Mouse (Mus musculus): ENCODE measurements around the gene Cdc42ep1. TPM values are rescaled to one million over a fixed set of nuclear protein-coding genes. Genes with fewer than 3 reads are reported as not detected.
"Not testable (repeated sequence)": the region's sequence is repeated elsewhere in the genome, so short reads cannot be mapped to it uniquely, and the experiment has no call there.

The Cdc42ep1 gene
- total RNA-seq, 2 experiments from 2014 or later = not detected

DNA sequence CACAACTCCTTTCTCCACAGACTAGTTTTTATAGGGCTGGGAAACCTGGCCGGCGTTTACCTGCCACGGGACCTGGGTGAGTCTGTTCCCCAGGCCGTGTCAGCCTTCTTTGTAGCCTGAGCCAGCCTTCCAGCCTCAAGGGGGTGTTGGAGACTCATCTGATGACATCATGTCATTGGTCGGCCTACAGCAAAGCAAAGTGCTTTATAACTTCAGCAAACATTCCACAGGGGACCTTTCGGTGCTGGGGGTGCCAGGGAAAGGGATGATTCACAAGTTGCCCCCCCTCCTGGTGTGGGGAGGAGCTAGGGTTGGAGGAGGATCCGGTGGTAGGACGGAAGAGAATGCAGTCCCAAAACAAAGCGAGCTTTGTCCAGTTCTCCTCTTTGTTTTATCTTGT lies 2.4 kb downstream of the Cdc42ep1 start:
- no peak for ATAC-seq (replicated peaks; ENCODE audit: low FRiP score, low TSS enrichment, poor library complexity, severe bottlenecking)

DNA sequence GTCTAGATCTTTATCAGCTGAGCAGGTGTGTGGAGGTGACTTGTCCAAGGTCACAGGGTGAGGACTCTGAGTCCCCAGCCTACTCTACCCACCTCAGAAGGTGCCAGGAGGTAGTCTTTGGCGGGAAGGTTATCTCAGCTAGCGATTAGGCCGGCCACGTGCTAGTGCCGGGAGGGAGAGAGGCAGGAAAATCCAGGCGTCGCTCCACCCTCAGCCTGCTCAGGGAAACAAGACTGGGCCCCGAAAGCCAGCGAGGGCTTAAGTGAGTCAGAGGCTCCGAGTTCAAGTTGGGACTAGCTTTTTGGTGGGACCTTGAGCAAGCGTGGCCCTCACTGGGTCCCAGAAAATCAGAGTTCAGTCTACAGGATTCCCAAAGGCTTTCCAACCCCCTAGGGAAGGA lies 2.9 kb downstream of the Cdc42ep1 start:
- ATAC-seq (replicated peaks; ENCODE audit: low FRiP score, low TSS enrichment, poor library complexity, severe bottlenecking) = no peak

DNA sequence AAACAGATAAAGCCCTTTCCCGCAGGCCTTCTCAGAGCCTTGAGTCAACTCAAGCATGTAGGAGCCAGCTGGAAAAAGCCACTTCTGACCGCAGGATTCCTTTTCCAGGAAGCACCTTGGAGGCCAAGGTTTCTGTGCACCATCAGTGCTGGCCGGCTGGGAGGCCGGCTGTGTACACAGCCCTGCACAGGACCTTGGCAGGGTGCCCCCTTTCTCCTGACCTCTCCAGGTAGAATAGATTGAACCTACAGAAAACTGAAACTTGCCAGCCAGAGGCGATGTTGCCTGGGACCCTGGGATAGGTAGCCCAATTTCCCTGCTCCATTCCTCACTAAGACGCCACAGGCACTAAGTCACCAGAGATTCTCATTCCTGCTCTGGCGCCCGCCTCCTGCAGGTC lies 3.4 kb downstream of the Cdc42ep1 start:
- no peak for ATAC-seq (replicated peaks; ENCODE audit: low FRiP score, low TSS enrichment, poor library complexity, severe bottlenecking)

DNA sequence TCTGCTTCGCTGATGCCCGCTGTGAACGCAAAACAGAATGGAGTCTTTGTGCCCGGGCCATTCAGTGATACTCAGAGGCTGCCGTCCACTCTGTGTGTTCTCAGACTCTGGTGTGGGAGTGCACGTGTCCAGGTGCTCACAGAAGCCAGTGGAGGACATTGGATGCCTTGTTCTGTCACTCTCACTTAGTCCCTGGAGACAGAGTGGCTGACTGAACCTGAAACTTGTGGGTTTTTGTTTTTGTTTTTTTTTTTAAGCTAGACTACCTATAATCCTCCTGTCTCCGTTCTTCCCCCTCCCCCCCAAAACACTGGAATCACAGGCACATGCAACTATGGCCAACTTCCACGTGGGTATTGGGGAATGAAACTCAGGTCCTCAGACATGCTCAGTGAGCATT lies 3.9 kb downstream of the Cdc42ep1 start:
- ATAC-seq (replicated peaks; ENCODE audit: low FRiP score, low TSS enrichment, poor library complexity, severe bottlenecking) = no peak

DNA sequence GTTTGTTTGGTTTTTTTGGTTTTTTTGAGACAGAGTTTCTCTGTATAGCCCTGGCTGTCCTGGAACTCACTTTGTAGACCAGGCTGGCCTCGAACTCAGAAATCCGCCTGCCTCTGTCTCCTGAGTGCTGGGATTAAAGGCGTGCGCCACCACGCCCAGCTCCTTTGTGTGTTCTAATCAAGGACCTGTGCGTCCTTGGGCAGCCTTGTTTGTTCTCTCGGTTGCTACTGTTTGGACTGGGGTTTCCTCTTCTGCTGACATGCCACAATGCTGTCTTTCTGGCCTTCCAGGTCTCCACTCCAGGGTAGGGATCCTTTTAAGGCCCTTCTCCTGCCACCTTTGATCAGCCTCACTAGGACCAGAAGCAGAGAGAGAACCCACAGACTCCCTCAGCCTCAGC lies 4.4 kb downstream of the Cdc42ep1 start:
- not testable (repeated sequence) for ATAC-seq (replicated peaks; ENCODE audit: low FRiP score, low TSS enrichment, poor library complexity, severe bottlenecking)

DNA sequence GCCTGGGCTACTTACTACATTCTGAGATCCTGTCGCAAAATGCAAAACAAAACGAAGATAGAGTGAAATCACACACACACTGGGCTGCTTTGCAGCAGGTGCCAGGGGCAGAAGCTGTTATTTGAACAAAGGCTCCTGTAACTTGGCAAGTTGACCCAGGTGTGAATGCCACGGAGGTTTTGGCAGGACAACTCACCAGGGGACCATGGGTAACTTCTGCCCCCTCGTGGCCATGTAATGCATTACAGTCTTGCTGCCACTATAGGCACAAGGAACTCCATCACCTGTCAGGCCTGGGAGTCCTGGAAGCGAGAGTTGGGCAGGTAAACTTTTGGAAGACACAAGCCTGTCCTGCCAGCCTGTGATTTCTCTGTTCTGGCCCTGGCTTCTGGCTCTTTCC lies 6.0 kb downstream of the Cdc42ep1 start:
- ATAC-seq (replicated peaks; ENCODE audit: low FRiP score, low TSS enrichment, poor library complexity, severe bottlenecking) = 0 out of 2 replicates have a peak, but pooled peaks have one; percentile 34

DNA sequence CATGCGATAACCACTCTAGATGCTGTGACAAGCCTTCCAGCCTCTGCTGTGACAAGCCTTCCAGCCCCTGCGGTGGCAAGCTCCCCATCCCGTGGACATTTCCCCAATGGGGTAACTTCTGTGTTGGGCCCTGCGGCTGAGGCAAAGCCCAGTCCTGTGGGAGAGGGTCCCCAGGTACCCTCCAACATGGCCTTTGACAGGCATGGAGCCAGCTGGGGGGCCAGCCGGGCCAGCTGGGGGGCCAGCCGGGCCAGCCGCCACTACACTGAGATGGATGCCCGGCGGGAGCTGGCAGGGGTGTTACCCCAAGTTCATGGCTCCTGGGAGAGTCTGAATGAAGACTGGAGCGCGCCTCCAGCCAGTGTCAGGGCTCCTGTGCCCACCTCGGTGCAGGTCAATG lies 7.1 kb downstream of the Cdc42ep1 start:
- ATAC-seq (replicated peaks; ENCODE audit: low FRiP score, low TSS enrichment, poor library complexity, severe bottlenecking) = no peak

DNA sequence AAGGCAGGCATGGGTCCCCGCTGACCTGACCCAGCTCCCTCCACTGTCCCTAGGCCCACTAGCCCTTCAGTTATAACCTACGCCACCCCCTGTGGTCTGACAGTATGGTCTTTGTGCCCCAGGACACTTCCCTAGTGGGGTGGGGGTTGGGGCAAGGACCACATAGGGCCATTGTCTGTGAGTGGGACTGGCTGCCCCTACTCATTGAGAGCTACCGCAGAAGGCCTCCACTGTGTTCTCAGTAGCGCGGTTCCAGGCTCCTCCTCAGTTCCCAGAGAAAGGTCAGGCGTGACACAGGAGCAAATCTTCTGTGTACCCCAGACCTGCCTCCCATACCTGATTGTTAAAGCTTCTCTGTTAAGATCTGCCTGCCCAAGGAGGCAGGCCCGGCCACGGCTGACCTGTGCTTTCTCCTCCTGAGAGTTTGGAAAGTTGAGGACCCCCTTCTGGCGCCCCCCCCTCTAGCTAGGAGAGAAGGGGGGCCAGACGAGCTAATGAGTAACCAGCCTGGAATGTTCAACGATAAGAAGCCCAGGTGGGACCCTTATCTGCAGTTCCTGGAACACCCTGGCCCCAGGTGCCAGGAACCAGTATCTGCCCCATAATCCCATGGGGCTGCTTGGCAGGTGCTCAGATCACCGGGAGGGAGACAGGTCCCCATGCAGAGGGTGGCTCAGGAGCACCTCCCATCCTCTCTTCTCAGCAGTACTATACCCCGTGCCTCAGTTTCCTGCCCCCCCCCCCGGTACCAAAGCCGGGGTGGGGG lies 7.8 kb downstream of the Cdc42ep1 start:
- ATAC-seq (replicated peaks; ENCODE audit: low FRiP score, low TSS enrichment, poor library complexity, severe bottlenecking) = no peak

DNA sequence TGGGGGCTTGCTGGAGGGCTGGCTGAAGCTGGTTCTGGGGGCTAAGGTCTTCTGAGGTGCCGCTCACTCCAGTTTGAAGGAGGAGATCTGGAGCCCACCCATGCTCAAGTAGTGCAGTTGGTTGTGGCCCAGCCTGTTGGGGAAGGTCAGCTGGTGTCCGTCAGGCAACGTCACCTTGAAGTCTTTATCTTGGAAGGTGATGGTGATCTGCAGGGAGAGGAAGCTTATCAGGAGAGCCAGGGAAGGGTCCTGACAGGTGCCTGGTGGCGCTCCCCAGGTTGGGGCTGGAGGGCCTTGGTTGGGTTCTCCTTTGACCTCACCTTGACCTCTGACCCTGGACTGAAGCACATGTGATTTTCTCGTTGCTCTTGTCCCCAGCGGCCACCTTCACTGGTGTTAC lies 8.5 kb downstream of the Cdc42ep1 start:
- no peak for ATAC-seq (replicated peaks; ENCODE audit: low FRiP score, low TSS enrichment, poor library complexity, severe bottlenecking)

DNA sequence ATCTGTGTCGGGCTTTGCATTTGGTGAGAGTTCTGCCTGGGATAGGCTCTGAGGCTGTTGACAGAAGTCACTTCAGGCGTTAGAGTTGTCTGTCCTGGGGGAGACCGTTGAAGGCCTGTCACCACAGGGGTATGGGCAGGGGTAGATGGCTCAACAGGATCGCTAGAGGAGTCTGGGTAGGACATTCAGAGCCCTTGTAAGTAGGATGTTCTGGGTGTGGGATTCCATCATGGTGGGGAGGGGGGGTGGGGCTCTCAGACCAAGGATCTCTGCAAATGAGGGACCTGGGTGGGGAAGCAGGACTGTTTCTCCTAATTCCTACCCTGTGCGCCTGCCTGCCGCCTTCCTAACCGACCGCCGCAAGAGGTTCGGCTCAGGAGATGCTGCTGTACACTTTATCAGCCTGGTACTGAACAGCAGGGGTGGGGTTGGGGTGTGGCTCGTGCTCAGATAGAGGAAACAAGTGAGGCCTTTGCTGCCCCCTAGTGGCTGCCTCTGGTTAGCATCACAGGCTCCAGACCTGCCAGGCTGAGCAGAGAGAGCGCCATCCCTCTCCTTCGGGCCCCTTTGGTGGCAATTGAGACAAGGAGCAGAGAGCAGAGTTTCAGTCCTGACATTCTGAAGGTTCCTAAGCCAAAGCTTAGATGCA lies 9.2 kb downstream of the Cdc42ep1 start:
- ATAC-seq (replicated peaks; ENCODE audit: low FRiP score, low TSS enrichment, poor library complexity, severe bottlenecking) = peak; percentile 89

DNA sequence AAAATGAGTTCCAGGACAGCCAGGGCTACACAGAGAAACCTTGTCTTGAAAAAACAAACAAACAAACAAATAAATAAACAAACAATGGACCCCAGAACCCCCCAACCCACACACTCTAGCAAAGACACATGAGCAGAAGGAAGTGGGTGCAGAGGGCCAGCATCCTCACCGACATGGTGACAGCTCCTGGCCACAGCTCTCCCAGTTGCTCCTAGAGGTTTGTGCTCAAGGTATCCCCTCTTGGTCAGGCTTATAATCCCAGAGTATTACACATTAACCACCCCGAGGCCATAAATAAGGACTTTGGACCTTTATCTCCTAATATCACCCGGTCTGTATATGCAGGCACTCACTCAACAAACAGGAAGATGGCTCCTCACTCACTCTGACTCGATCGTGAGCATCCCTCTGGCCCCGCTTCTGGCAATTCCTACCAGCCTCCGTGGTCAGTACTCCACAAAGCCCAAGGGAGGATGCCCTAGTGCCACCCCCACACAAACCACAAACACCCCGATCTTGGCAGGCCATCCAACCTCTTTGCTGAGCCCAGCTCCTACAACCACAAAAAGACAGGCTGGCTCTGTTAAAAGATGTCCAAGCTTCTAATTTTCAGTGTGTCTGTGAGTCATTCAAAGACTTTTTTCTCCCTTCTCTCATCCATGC lies 13.0 kb downstream of the Cdc42ep1 start, which contains the start of gene Lgals2:
TSS of gene Lgals2 (minus strand) at position 227 of the 663 bp plus-strand sequence.
- ATAC-seq (replicated peaks; ENCODE audit: low FRiP score, low TSS enrichment, poor library complexity, severe bottlenecking) = no peak

DNA sequence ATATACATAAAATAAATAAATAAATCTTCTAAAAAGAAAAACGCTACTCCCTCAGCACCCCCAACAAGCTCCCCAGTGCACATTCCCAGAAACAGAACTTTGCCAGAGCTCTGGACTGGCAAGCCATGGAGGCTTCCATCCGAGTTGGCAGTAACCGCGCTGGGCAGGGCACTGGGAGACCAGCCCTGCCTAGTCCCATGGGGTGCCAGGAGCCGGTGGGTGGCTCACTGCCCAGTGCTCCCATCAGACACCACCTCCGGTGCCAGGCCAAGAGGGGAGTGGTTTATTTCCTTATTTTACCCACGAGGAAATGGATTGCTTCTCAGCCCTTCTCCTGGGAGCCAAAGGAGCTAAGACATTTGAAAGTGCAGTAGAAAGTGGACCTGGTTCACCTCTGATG lies 14.6 kb downstream of the Cdc42ep1 start:
- ATAC-seq (replicated peaks; ENCODE audit: low FRiP score, low TSS enrichment, poor library complexity, severe bottlenecking) = no peak

DNA sequence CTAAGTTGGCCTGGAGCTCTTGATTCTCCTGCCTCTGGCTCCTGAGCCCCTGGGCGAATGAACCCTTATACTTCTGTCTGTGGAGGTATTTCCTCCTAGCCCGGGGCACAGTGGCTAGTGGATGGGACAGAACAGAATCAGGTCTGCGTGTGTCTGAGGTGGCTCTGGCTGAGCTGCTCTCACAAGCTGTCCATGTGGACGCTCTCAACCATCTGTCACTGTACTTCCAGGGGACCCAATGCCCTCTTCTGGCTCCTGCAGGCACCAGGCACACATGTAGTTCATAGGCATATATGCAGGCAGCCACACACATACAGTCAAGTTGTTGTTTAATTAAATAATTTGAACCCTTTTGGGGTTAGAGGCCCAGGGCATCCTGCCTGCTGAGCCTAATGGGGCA lies 16.9 kb downstream of the Cdc42ep1 start:
- ATAC-seq (replicated peaks; ENCODE audit: low FRiP score, low TSS enrichment, poor library complexity, severe bottlenecking) = no peak

DNA sequence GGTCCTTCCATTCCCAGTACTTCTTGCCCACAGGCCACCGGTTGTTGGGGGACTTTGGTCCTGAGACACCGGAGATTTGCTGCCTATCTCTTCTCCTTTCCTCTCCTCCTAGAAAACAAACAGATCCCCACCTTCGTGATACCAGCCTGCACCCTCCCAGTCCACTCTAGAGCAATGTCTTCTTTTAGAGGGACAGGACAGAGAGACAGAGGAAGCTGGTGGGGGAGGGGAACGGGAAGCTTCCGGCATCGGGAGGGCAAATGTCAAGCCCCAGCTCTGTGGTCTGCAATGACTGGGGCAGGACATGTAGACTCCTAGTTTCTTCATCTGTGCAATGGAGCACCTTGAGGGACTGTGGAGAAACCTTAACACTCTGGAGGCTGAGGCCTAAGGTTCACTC lies 17.3 kb downstream of the Cdc42ep1 start:
- ATAC-seq (replicated peaks; ENCODE audit: low FRiP score, low TSS enrichment, poor library complexity, severe bottlenecking) = no peak

DNA sequence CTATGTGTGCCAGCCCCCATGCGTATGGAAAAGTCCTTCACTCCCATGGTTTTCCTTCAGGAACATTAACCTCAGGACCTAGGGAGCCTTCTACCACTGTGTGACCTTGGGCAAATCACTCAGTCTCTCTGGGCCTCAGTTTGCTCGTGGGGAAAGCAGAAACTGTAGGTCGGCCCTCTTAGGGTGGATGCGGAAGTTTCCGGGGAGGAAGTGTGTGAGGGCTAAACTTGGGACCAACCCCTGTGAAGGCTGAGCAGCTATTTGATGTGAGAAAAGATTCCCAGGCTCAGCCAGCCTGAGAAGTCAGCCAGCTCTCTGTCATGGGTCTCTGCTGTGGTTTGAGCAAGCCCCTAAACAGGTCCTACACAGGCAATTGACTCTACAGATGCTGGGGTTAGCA lies 19.9 kb downstream of the Cdc42ep1 start:
- ATAC-seq (replicated peaks; ENCODE audit: low FRiP score, low TSS enrichment, poor library complexity, severe bottlenecking) = no peak

DNA sequence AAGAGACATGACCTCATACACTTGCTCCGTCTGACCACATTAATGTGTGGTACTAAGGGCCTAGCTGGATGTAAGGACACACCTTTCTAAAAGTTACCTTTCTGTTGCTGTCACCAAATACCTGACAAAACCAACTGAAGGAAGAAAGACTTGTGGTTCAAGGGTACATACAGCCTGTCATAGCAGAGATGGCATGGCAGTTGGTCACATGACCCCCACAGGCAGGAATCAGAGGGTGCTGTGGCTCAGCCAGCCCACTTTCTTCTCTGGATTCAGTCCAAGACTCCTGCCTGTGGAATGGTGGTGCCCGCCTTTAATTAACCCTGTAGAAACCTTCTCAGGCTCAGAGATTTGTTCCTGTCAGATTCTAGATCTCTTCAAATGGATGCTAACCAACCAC lies 20.7 kb downstream of the Cdc42ep1 start:
- no peak for ATAC-seq (replicated peaks; ENCODE audit: low FRiP score, low TSS enrichment, poor library complexity, severe bottlenecking)

DNA sequence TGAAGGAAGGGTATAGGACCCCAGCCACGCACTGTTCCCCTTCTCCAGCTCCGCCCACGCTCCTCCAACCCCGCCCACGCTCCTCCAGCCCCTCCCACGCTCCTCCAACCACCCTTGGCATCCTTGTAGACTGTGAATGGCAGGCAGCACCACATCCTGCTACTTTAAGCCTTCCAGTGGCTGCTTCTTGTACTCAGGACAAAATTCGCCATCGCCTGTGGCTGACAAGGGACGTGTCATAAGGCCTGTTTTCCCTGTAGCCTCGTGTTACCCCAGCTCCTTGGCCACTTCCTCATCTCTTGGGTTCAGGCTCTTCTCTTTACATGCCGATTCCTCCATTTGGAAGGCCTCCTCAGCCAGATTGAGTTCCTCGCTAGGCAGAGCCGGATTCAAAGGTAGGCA lies 21.4 kb downstream of the Cdc42ep1 start:
- no peak for ATAC-seq (replicated peaks; ENCODE audit: low FRiP score, low TSS enrichment, poor library complexity, severe bottlenecking)

DNA sequence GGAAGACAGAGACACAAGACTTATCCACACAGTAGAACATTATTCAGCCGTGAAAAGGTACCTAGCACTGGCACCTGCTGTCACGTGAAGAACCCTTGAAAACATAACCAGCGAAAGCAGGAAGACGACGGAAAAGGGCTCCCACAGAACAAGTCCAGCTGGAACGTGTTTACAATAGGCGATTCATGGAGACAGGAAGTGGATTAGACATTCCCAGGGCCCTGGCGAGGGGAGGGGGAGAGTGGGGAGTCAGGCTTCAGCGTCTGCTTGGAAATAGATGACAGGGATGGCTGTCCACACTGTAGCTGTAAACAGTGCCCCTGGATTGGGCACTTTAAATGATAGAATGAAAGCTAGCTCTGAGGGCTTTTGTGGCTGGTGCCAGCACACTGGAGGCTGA lies 26.0 kb downstream of the Cdc42ep1 start:
- ATAC-seq (replicated peaks; ENCODE audit: low FRiP score, low TSS enrichment, poor library complexity, severe bottlenecking) = no peak

DNA sequence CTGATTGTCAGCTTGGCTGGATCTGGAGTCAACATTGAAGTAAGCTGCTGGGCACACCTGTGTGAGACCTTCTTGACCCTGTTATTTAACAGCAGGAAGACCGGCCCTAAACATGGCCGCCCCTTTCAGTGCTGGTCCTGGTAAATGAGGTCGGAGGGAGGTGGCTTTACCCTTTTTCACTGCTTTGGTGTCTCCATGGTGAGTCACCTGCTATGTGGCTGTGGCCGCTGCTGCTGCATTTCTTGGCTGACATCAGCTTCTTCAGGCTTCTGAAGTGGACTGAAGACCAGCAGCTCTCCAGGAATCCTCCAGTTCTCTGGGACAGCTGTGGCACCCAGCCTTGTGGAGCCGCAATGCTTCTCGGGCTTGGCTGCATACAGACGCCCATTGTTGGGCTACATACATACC lies 26.4 kb downstream of the Cdc42ep1 start:
- ATAC-seq (replicated peaks; ENCODE audit: low FRiP score, low TSS enrichment, poor library complexity, severe bottlenecking) = no peak

DNA sequence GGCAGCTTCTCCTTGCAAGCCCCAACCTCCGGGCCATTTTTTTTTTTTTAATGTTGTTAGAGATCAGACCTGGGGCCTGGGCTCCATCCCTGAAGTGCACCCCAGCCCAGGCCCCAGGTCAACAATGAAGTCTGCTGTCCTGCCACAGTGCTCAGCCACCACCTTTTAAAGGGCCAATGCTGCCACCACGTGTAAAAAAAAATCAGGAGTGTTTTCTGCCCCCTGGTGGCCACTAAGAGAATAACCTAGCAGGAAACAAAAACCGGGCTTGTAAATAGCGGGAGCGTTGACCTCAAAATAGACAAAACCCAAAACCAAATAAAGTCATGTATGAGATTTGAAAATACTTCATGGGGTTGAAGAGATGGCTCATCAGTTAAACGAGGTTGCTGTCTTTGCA lies 27.4 kb downstream of the Cdc42ep1 start:
- ATAC-seq (replicated peaks; ENCODE audit: low FRiP score, low TSS enrichment, poor library complexity, severe bottlenecking) = peak; percentile 36

Data from megakaryocyte-erythroid progenitor cell, adult 5-6 weeks (primary cell).